Mouse (Mus musculus): Measurements from ENCODE around the gene Gm1043. TPM values are rescaled to one million over a fixed set of nuclear protein-coding genes. Genes with fewer than 3 reads are reported as not detected.

Gene Gm1043
- polyA plus RNA-seq, 1 experiment from 2014 or later, result not detected

GRCm38 (mm10) chr5:37154472-37154871, 69.3 kb downstream of the Gm1043 start:
- no peak overlapping the region for H3K27ac ChIP-seq
- 85% methylated on average over 7 of the region's 7 CpGs for WGBS
- no peak for DNase-seq (ENCODE audit: extremely low spot score, low spot score)

GRCm38 (mm10) chr5:37158408-37158807, 73.2 kb downstream of the Gm1043 start:
- DNase-seq (ENCODE audit: extremely low spot score, low spot score), result no peak
- Histone ChIP-seq H3K4me3 (no peak overlapping the region), H3K4me1 (peaks cover 9% of the 10 kb centered on the region), H3K27me3 (ENCODE audit: poor library complexity, severe bottlenecking) (peaks cover 43% of the 10 kb centered on the region), H3K27ac (no peak overlapping the region), H3K36me3 (replicated peaks) (no peaks in the 10 kb centered on the region), H3K9me3 (no peaks in the 10 kb centered on the region)
- WGBS, result 87% methylated on average over 7 of the region's 7 CpGs

More at GRCm38 (mm10) chr5:37154472-37154871, 69.3 kb downstream of the Gm1043 start:
- Histone ChIP-seq H3K4me3 (no peak overlapping the region), H3K4me1 (no peaks in the 10 kb centered on the region), H3K9me3 (no peaks in the 10 kb centered on the region), H3K36me3 (replicated peaks) (no peaks in the 10 kb centered on the region), H3K27me3 (ENCODE audit: poor library complexity, severe bottlenecking) (peaks cover 4% of the 10 kb centered on the region)

GRCm38 (mm10) chr5:37162871-37163781, 78.0 kb downstream of the Gm1043 start:
- WGBS, result 7% methylated on average over 75 of the region's 75 CpGs
- peak; percentile 64 for DNase-seq (ENCODE audit: extremely low spot score, low spot score)
- Histone ChIP-seq H3K36me3 (replicated peaks) (no peaks in the 10 kb centered on the region), H3K9me3 (no peaks in the 10 kb centered on the region), H3K4me3 (peak overlapping the region; percentile 60), H3K27me3 (ENCODE audit: poor library complexity, severe bottlenecking) (peaks cover 72% of the 10 kb centered on the region), H3K4me1 (peaks cover 12% of the 10 kb centered on the region), H3K27ac (peak overlapping the region; percentile 60)

- DNase-seq (ENCODE audit: extremely low spot score, low spot score), result no peak
- H3K4me3 ChIP-seq, result no peak overlapping the region
- 0 out of 2 replicates have a peak, but pooled peaks cover 3% of the 10 kb centered on the region for H3K27me3 ChIP-seq (ENCODE audit: poor library complexity, severe bottlenecking)
- no peaks in the 10 kb centered on the region for H3K36me3 ChIP-seq (replicated peaks)
- 61% methylated on average over 4 of the region's 4 CpGs for WGBS
- H3K27ac ChIP-seq, result no peak overlapping the region
- no peaks in the 10 kb centered on the region for H3K4me1 ChIP-seq
- H3K9me3 ChIP-seq, result no peaks in the 10 kb centered on the region; the same call in 1 of the 2 replicates
Observed at GRCm38 (mm10) chr5:37176466-37176865, 91.3 kb downstream of the Gm1043 start.

- Histone ChIP-seq H3K4me3 (no peak overlapping the region), H3K27me3 (ENCODE audit: poor library complexity, severe bottlenecking) (0 out of 2 replicates have a peak, but pooled peaks cover 3% of the 10 kb centered on the region), H3K36me3 (replicated peaks) (no peaks in the 10 kb centered on the region), H3K27ac (no peak overlapping the region), H3K9me3 (no peaks in the 10 kb centered on the region; the same call in 1 of the 2 replicates), H3K4me1 (no peaks in the 10 kb centered on the region)
- 87% methylated on average over 7 of the region's 7 CpGs for WGBS
- DNase-seq (ENCODE audit: extremely low spot score, low spot score), result no peak
Observed at GRCm38 (mm10) chr5:37177061-37177460, 91.9 kb downstream of the Gm1043 start.

- Histone ChIP-seq H3K27me3 (ENCODE audit: poor library complexity, severe bottlenecking) (0 out of 2 replicates have a peak, but pooled peaks cover 3% of the 10 kb centered on the region), H3K27ac (no peak overlapping the region), H3K4me1 (no peaks in the 10 kb centered on the region), H3K4me3 (no peak overlapping the region), H3K36me3 (replicated peaks) (no peaks in the 10 kb centered on the region), H3K9me3 (no peaks in the 10 kb centered on the region; the same call in 1 of the 2 replicates)
- no peak for DNase-seq (ENCODE audit: extremely low spot score, low spot score)
- 72% methylated on average over 4 of the region's 4 CpGs for WGBS
Observed at GRCm38 (mm10) chr5:37178811-37179210, 93.6 kb downstream of the Gm1043 start.

GRCm38 (mm10) chr5:37179872-37180271, 94.7 kb downstream of the Gm1043 start:
- DNase-seq (ENCODE audit: extremely low spot score, low spot score), result no peak
- no peak overlapping the region for H3K27ac ChIP-seq
- no peak overlapping the region for H3K4me3 ChIP-seq
- H3K4me1 ChIP-seq, result no peaks in the 10 kb centered on the region
- no peaks in the 10 kb centered on the region; the same call in 1 of the 2 replicates for H3K9me3 ChIP-seq
- no peaks in the 10 kb centered on the region for H3K27me3 ChIP-seq (ENCODE audit: poor library complexity, severe bottlenecking)
- whole genome bisulfite sequencing, result 92% methylated on average over 9 of the region's 9 CpGs
- no peaks in the 10 kb centered on the region for H3K36me3 ChIP-seq (replicated peaks)

GRCm38 (mm10) chr5:37180624-37181023, 95.5 kb downstream of the Gm1043 start:
- no peak overlapping the region for H3K4me3 ChIP-seq
- H3K27me3 ChIP-seq (ENCODE audit: poor library complexity, severe bottlenecking), result no peaks in the 10 kb centered on the region
- no peaks in the 10 kb centered on the region; the same call in 1 of the 2 replicates for H3K9me3 ChIP-seq
- H3K4me1 ChIP-seq, result no peaks in the 10 kb centered on the region
- DNase-seq (ENCODE audit: extremely low spot score, low spot score), result no peak
- 50% methylated on average over 1 of the region's 1 CpGs for WGBS
- H3K27ac ChIP-seq, result no peak overlapping the region
- no peaks in the 10 kb centered on the region for H3K36me3 ChIP-seq (replicated peaks)

- Histone ChIP-seq H3K27ac (no peak overlapping the region), H3K27me3 (ENCODE audit: poor library complexity, severe bottlenecking) (no peaks in the 10 kb centered on the region), H3K4me1 (no peaks in the 10 kb centered on the region), H3K4me3 (no peak overlapping the region), H3K9me3 (no peaks in the 10 kb centered on the region; the same call in 1 of the 2 replicates), H3K36me3 (replicated peaks) (no peaks in the 10 kb centered on the region)
- WGBS, result 78% methylated on average over 7 of the region's 7 CpGs
- DNase-seq (ENCODE audit: extremely low spot score, low spot score), result no peak
Observed at GRCm38 (mm10) chr5:37184605-37185004, 99.4 kb downstream of the Gm1043 start.

- no peaks in the 10 kb centered on the region for H3K4me1 ChIP-seq
- H3K4me3 ChIP-seq, result no peak overlapping the region
- H3K27ac ChIP-seq, result no peak overlapping the region
- WGBS, result 83% methylated on average over 5 of the region's 5 CpGs
- H3K36me3 ChIP-seq (replicated peaks), result no peaks in the 10 kb centered on the region
- H3K9me3 ChIP-seq, result no peaks in the 10 kb centered on the region
- H3K27me3 ChIP-seq (ENCODE audit: poor library complexity, severe bottlenecking), result no peaks in the 10 kb centered on the region
- no peak for DNase-seq (ENCODE audit: extremely low spot score, low spot score)
Observed at GRCm38 (mm10) chr5:37190378-37190777, 105.2 kb downstream of the Gm1043 start.

GRCm38 (mm10) chr5:37196196-37196595, 111.0 kb downstream of the Gm1043 start:
- no peaks in the 10 kb centered on the region for H3K27me3 ChIP-seq (ENCODE audit: poor library complexity, severe bottlenecking)
- H3K4me1 ChIP-seq, result peaks cover 5% of the 10 kb centered on the region; the same call in 1 of the 2 replicates
- H3K27ac ChIP-seq, result no peak overlapping the region
- H3K4me3 ChIP-seq, result no peak overlapping the region
- no peaks in the 10 kb centered on the region for H3K36me3 ChIP-seq (replicated peaks)
- WGBS, result 90% methylated on average over 8 of the region's 8 CpGs
- no peak for DNase-seq (ENCODE audit: extremely low spot score, low spot score)
- H3K9me3 ChIP-seq, result no peaks in the 10 kb centered on the region

- Histone ChIP-seq H3K27ac (no peak overlapping the region), H3K4me3 (no peak overlapping the region), H3K9me3 (no peaks in the 10 kb centered on the region), H3K4me1 (peaks cover 5% of the 10 kb centered on the region; the same call in 1 of the 2 replicates), H3K27me3 (ENCODE audit: poor library complexity, severe bottlenecking) (no peaks in the 10 kb centered on the region), H3K36me3 (replicated peaks) (no peaks in the 10 kb centered on the region)
- 82% methylated on average over 10 of the region's 10 CpGs for WGBS
- DNase-seq (ENCODE audit: extremely low spot score, low spot score), result no peak
Observed at GRCm38 (mm10) chr5:37196666-37197250, 111.6 kb downstream of the Gm1043 start.

GRCm38 (mm10) chr5:37197423-37197822, 112.3 kb downstream of the Gm1043 start:
- Histone ChIP-seq H3K27me3 (ENCODE audit: poor library complexity, severe bottlenecking) (no peaks in the 10 kb centered on the region), H3K36me3 (replicated peaks) (no peaks in the 10 kb centered on the region), H3K4me1 (peaks cover 8% of the 10 kb centered on the region; the same call in 1 of the 2 replicates), H3K4me3 (no peak overlapping the region), H3K27ac (no peak overlapping the region), H3K9me3 (no peaks in the 10 kb centered on the region)
- DNase-seq (ENCODE audit: extremely low spot score, low spot score), result no peak
- 82% methylated on average over 3 of the region's 3 CpGs for WGBS
